Mouse (Mus musculus) midbrain, embryonic 12.5 days (tissue): Measurements from ENCODE around the gene Mrpl46. TPM values are rescaled to one million over a fixed set of nuclear protein-coding genes. Genes with fewer than 3 reads are reported as not detected.
A peak's percentile ranks its signal among the peaks of the same experiment; 100 is the strongest.

Source experiments
- ATAC-seq: fragments of 200-750 bp; cut with Nextera tagmentation; 2 replicates; pipeline ENCODE4 v1.8.0; 2017; ENCODE audit warnings: low read depth, moderate TSS enrichment, moderate library complexity; ENCODE audit not compliant: low FRiP score
- H3K27ac ChIP-seq: fragments of 300-500 bp; sonication (generic); replicated peaks from 2 replicates; pipeline ENCODE4 v1.5.1; 2016; ENCODE audit warnings: mild to moderate bottlenecking
- H3K27me3 ChIP-seq: fragments of 300-500 bp; sonication (generic); 2 replicates; pipeline ENCODE4 v1.6.1; 2016; ENCODE audit warnings: mild to moderate bottlenecking
- H3K36me3 ChIP-seq: fragments of 300-500 bp; sonication (generic); 2 replicates; pipeline ENCODE4 v1.6.1; 2016
- H3K4me1 ChIP-seq: fragments of 300-500 bp; sonication (generic); 2 replicates; pipeline ENCODE4 v1.6.1; 2016
- H3K4me2 ChIP-seq: fragments of 300-500 bp; sonication (generic); replicated peaks from 2 replicates; pipeline ENCODE4 v1.6.1; 2016; ENCODE audit warnings: mild to moderate bottlenecking, moderate library complexity
- H3K4me3 ChIP-seq: fragments of 300-500 bp; sonication (generic); 2 replicates; pipeline ENCODE4 v1.5.1; 2016; ENCODE audit warnings: mild to moderate bottlenecking
- H3K9ac ChIP-seq: fragments of 300-500 bp; sonication (generic); replicated peaks from 2 replicates; pipeline ENCODE4 v1.6.1; 2016; ENCODE audit warnings: mild to moderate bottlenecking, moderate library complexity
- H3K9me3 ChIP-seq: fragments of 300-500 bp; sonication (generic); 2 replicates; pipeline ENCODE4 v1.6.1; 2016; ENCODE audit warnings: mild to moderate bottlenecking
- WGBS: fragments of 180-500 bp; shearing (Covaris S2); methylation state at CpG from one replicate; pipeline ENCODE4 v1.1.7; 2016; 5-methylcytosine and 5-hydroxymethylcytosine counted together
- polyA plus RNA-seq: library from polyadenylated mRNA; unstranded; fragments of >200 nt; fragmentation: Nextera tagmentation; extraction: Ambion mirVana; gene quantifications from 2 replicates; pipeline ENCODE4 v1.2.1, GENCODE M21; 2016

The Mrpl46 gene
- 60.8 and 64.0 TPM in 2 replicates for polyA plus RNA-seq

DNA sequence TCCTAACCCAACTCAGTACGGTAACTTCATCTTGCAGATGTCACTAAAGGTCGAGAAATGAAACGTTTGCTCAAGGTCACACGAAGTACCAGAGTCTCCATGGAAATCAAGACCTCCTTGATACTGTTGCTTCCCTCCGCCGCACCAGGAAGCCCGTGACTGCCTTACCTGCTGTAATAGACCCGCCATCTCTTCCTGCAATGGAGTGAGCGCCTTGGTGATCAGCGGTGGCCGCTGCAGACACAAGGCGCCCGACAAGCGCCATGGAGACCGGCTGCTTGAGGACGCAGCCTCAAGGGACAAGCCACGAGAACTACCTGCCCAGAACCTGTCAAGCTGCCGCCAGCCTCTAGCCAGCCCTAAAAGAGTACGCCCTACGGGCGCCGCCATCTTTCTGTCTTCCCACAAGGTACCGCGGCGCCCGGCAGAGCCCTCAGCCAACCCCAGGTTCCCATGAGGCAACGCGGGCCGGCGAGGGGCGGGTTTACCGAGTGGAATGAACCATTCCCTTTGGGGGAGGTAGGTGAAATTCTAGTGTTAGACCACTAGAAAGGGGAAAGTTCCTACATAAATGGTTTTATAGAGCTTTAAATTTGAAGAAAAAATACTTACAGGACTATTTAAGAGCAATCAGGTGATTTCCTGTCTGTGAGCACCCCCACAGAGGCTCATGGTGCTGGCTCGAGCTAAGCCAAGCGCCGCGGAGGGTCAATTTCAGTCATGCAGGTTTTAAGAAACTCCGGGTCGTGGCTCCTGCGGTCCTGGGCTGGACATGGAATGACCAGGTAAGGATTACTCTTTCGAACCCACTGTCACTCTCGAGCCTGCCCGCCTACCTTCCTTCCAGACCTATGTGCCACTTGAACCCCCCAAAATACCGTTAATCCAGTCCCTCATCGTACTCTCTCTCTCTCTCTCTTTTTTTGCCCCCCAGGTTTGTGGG lies at the start of gene Mrpl46, which contains the start of gene Mrps11:
TSS of gene Mrpl46 (minus strand) at position 893 of the 943 bp plus-strand sequence.
TSS of gene Mrps11 (plus strand) at position 481 of the 943 bp plus-strand sequence.
- H3K27ac ChIP-seq, result no peak within 1 kb of the TSS

DNA sequence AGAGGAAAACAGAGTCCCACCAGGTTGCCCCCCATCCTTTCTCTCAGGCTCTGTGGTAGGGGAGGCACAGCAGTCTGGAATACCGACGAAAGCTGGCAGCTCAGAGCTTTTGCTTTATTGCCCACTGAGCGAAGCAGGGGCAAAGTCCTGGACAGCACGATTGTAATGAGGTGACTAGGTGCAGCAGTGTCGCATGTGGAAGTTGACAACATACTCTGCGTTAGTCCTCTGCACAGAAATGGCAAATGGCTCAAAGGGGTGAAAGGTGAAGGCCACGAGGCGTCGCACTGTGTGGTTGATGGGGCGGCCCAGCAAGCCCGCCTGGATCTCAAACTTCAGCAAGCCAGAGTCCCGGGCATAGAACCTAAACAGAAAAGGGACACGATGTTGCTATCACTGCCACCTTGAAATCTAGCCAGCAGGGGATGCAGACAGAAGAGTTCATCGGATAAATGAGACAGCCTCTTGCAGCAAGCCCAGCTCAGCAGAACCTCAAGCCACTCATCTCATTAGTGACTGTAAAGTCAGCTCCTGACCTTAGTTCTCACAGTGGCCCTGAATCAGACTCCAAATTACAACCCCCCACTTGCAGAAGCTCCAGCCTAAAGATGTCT lies 44.5 kb upstream of the Mrpl46 start:
- no peak for ATAC-seq
- H3K9ac ChIP-seq, result no peak overlapping the region
- H3K36me3 ChIP-seq, result peaks cover 44% of the 10 kb centered on the region
- H3K4me3 ChIP-seq, result no peak overlapping the region
- H3K27ac ChIP-seq, result peak overlapping the region; percentile 60
- no peak overlapping the region for H3K4me2 ChIP-seq
- WGBS, result 88% methylated on average over 14 of the region's 14 CpGs
- no peaks in the 10 kb centered on the region for H3K27me3 ChIP-seq
- peaks cover 10% of the 10 kb centered on the region; the same call in 1 of the 2 replicates for H3K4me1 ChIP-seq
- no peaks in the 10 kb centered on the region for H3K9me3 ChIP-seq

More for the DNA sequence above, at the start of gene Mrpl46, which contains the start of gene Mrps11:
- Histone ChIP-seq H3K27me3 (no peaks in the 10 kb centered on the region), H3K36me3 (peaks cover 33% of the 10 kb centered on the region), H3K9me3 (no peaks in the 10 kb centered on the region), H3K4me3 (peak within 1 kb of the TSS; percentile 94), H3K4me2 (peak within 1 kb of the TSS; percentile 87), H3K9ac (peak within 1 kb of the TSS; percentile 83), H3K4me1 (peaks cover 14% of the 10 kb centered on the region)
- ATAC-seq, result peak; percentile 98
- under 1% methylated on average over 44 of the region's 44 CpGs for WGBS

DNA sequence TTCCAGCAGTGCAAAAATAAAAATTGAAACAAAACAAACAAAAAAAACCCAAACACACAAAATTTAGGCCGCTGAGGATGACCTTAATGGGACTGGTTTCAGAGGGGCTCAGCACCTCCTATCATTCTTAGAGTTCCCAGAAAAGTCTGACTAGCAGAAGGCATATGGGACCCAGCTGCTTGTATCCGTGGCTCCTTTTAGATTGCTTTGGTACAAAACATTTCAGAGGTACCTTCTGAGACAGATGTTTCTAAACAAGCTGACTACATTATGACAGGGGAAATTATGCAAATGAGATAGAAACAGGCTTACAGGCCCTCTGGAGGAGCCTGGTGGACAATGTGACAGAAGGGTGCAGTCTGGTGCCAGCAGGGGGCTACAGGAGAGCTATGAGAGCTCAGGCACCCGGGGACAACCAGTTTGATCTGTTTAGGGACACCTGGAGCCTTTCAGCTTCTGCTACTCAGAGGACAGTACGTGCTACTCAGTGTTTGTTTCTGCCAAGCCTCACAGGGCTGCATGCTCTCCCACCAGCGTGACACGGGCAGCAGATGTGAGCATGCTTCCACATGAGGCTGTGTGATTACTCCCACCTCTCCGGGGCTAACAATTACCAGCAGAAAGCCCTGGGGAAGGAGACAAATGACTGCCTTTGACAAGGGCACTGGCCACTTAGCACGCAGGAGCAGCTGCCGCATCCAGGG lies 43.5 kb upstream of the Mrpl46 start:
- Histone ChIP-seq H3K4me3 (no peak overlapping the region), H3K27ac (peak overlapping the region; percentile 60), H3K9me3 (no peaks in the 10 kb centered on the region), H3K4me1 (peaks cover 10% of the 10 kb centered on the region; the same call in 1 of the 2 replicates), H3K4me2 (no peak overlapping the region), H3K9ac (no peak overlapping the region), H3K36me3 (peaks cover 45% of the 10 kb centered on the region), H3K27me3 (no peaks in the 10 kb centered on the region)
- 63% methylated on average over 9 of the region's 9 CpGs for WGBS
- peak; percentile 89 for ATAC-seq

DNA sequence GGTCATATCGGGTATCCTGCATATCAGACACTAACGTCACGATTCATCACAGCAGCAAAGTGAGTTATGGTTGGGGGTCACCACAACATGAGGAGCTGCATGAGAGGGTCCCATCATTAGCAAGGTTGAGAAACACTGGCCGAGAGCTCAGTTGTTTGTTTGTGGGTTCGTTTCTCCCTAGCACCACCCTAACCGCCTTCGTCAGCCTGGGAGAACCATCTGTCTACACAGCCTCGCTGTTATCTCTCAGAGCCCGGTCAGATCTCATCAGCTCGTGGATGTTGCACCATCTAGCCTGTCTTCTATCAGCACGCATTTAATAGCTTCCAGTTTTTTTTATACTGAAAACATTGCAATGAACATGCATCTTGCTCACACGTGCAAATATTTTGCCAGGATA lies 35.0 kb upstream of the Mrpl46 start:
- Histone ChIP-seq H3K27ac (no peak overlapping the region), H3K36me3 (peaks cover 11% of the 10 kb centered on the region), H3K4me2 (no peak overlapping the region), H3K9me3 (no peaks in the 10 kb centered on the region), H3K4me1 (peaks cover 5% of the 10 kb centered on the region; the same call in 1 of the 2 replicates), H3K27me3 (no peaks in the 10 kb centered on the region), H3K4me3 (no peak overlapping the region), H3K9ac (no peak overlapping the region)
- no peak for ATAC-seq
- WGBS, result 91% methylated on average over 12 of the region's 12 CpGs

DNA sequence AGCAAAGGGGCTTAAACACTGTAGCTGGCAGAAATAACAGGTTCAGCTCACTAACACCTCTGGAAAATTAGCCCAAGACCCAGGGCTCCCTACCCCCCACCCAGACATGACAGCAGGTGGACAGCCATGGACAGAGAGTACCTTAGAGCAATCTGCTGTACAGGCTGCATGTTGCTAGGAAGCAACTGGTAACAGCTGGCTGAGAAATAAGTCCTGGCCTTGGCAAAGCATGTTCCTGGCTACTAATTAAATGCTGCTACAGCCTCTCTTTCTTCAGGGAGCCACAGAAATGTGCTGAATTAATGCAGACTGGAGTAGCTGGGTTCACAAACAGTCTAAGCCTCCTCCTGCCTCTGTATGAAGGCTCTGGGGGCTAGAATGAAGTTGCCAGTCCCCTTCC lies 31.4 kb upstream of the Mrpl46 start:
- H3K27me3 ChIP-seq, result no peaks in the 10 kb centered on the region
- H3K4me2 ChIP-seq, result no peak overlapping the region
- H3K9ac ChIP-seq, result no peak overlapping the region
- no peak for ATAC-seq
- no peaks in the 10 kb centered on the region for H3K36me3 ChIP-seq
- no peaks in the 10 kb centered on the region for H3K9me3 ChIP-seq
- 0 out of 2 replicates have a peak overlapping the region, but pooled peaks have one; percentile 10 for H3K27ac ChIP-seq
- H3K4me3 ChIP-seq, result no peak overlapping the region
- peaks cover 5% of the 10 kb centered on the region; the same call in 1 of the 2 replicates for H3K4me1 ChIP-seq

DNA sequence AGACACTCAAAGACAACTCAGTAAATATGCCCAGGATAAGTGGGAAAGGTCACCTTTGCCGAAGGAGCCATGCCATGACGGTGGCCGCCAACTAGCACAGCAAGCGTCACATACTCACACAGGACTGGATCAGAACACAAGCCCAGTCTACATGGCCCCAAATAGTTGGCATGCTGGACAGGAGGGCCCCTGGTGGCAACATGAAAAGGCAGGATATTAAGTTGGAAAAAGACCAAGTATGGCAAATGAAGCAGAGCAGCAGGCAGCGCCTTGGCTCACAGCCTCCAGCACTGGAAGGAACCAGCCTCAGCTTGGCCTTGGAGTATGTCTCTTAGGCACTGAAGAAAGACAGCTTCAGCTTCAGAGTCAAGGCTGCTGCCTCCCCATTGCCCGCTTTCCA lies 30.5 kb upstream of the Mrpl46 start:
- no peak for ATAC-seq
- Histone ChIP-seq H3K4me3 (no peak overlapping the region), H3K4me2 (no peak overlapping the region), H3K9ac (no peak overlapping the region), H3K9me3 (no peaks in the 10 kb centered on the region), H3K27me3 (no peaks in the 10 kb centered on the region), H3K36me3 (no peaks in the 10 kb centered on the region), H3K27ac (no peak overlapping the region), H3K4me1 (peaks cover 5% of the 10 kb centered on the region; the same call in 1 of the 2 replicates)
- WGBS, result 90% methylated on average over 6 of the region's 6 CpGs

DNA sequence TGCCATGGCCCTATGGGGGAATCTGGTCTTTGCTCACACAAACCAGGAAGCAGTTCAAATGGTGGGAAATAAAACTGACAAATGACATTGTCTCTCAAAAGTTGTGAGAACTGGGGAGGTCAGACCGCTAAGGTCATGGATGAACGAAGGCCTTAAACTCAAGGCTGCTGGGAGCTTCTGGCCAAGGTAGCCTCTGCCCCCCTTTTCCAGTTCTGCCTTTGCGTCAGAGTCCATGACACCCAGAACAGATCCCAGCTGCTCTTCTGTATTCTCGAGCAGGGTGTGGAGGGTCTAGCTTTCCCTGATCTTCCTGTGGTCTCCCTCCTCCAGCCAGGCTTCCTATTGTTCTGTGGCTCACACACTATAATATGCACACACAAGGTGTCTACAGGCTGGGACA lies 23.9 kb upstream of the Mrpl46 start:
- Histone ChIP-seq H3K9ac (no peak overlapping the region), H3K4me2 (no peak overlapping the region), H3K27me3 (no peaks in the 10 kb centered on the region), H3K4me3 (no peak overlapping the region), H3K27ac (no peak overlapping the region), H3K36me3 (no peaks in the 10 kb centered on the region), H3K4me1 (no peaks in the 10 kb centered on the region), H3K9me3 (no peaks in the 10 kb centered on the region)
- 85% methylated on average over 4 of the region's 4 CpGs for WGBS
- no peak for ATAC-seq

DNA sequence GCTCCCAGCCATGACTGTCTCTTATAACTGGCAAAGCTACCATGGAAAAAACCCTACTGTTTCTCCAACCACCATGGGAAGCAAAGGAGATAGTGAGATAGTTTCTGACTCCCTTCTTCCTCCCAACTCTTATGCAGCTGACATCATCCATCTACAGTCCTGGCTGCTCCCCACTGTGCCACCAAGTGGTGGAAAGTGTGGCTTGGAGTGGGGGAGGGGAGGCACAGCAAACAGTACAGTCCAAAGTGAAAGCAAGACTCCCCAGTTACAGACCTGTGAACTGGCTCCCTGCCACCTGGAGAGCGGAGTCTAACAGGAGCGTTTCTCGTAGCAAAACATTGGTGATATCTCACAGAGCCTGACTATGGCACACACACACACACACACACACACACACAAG lies 20.5 kb upstream of the Mrpl46 start:
- no peak for ATAC-seq
- H3K4me3 ChIP-seq, result no peak overlapping the region

DNA sequence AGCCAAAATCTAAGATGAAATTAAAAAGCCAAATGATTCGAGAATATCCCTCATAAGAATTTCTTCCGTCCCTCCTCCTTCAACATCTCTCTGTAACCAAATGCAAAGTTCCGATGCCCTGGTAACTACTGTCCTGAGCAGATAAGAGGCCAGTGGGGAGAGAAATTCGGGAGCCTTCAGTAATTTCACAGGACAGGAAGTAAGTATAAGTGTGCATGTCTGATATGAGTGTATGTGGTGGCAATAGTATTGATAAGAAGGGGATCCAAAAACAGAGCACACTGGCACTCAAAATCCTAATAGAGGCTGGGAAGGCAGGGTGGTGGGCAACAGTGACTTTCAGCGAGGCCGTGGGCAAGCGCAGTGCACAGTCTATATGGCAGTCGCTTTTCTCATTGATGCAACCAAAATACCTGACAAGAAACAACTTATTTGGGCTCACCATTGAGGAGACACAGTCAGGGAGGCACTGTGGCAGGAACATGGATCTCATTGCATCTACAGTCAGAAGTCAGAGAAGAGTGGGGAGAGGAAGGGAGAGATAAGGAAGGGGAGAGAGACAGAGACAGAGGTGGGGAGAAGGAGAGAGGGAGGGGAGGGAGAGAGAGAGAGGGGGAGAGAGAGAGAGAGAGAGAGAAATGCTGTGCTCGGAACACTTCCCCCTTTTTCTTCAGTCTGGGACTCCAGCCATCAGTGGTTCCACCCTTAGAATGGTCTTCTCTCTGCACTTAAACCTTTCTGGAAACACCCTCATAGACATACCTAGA lies 16.6 kb upstream of the Mrpl46 start:
- no peak for ATAC-seq
- H3K36me3 ChIP-seq, result no peaks in the 10 kb centered on the region
- H3K4me1 ChIP-seq, result peaks cover 15% of the 10 kb centered on the region
- H3K4me3 ChIP-seq, result no peak overlapping the region
- peaks cover 40% of the 10 kb centered on the region for H3K27me3 ChIP-seq
- WGBS, result 80% methylated on average over 9 of the region's 9 CpGs
- no peak overlapping the region for H3K27ac ChIP-seq
- H3K4me2 ChIP-seq, result no peak overlapping the region
- no peaks in the 10 kb centered on the region for H3K9me3 ChIP-seq
- H3K9ac ChIP-seq, result no peak overlapping the region

More for the DNA sequence above, 20.5 kb upstream of the Mrpl46 start:
- Histone ChIP-seq H3K4me1 (peaks cover 1% of the 10 kb centered on the region), H3K9ac (no peak overlapping the region), H3K4me2 (no peak overlapping the region), H3K36me3 (no peaks in the 10 kb centered on the region), H3K27me3 (peaks cover 29% of the 10 kb centered on the region), H3K9me3 (no peaks in the 10 kb centered on the region), H3K27ac (no peak overlapping the region)
- 90% methylated on average over 3 of the region's 3 CpGs for WGBS

DNA sequence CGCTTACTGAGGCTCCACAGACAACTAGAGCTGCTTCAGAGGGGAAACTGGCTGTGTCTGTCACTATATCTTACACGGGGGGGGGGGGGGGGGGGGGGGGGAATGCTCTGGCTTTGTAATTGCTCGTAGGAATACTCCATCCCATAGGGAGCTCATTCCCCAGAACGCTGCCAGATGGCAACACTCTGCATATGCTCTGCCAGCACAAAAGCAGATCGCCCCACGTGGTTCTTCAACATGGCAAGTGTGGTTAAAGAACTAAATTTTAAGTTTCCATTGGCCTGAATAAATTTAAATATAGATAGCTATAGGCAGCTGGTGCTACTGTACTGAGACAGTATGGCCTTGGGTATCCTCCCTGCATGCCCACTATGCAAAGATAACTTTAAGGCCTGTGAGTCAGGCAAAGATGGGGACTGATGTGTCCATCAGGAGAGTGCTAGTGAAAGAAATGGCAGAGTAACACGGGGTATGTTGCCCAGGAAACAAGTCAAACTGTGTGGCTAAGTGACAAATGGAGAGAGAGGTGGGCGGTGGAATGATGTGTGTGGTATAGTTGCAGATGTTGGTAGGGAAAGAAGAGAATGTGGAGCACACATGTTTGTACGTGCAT lies 14.6 kb upstream of the Mrpl46 start:
- peaks cover 2% of the 10 kb centered on the region for H3K36me3 ChIP-seq
- H3K27me3 ChIP-seq, result peaks cover 40% of the 10 kb centered on the region
- 50% methylated on average over 7 of the region's 9 CpGs for WGBS
- no peak overlapping the region for H3K4me2 ChIP-seq
- H3K9me3 ChIP-seq, result no peaks in the 10 kb centered on the region
- 0 out of 2 replicates have a peak overlapping the region, but pooled peaks have one; percentile 10 for H3K27ac ChIP-seq
- peak; percentile 68 for ATAC-seq
- peaks cover 15% of the 10 kb centered on the region for H3K4me1 ChIP-seq
- H3K9ac ChIP-seq, result no peak overlapping the region
- H3K4me3 ChIP-seq, result no peak overlapping the region

DNA sequence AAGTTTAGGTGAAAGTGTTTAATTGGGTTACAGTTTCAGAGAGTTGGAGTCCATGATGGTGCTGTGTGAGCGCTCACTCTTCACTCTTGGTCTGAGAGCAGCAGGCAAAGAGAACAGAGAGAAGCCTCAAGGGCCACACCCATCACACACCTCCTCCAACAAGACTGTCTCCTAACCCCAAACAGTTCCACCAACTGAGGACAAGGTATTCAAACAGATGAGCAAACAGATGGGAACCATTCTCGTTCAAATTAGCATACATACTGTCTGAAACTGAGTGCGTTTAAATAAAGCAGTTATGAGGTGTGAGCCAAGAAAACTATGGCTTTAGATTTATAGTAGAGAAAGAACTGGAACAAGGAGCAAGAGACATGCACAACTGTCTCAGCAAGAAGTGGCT lies 13.3 kb upstream of the Mrpl46 start:
- H3K9ac ChIP-seq, result no peak overlapping the region
- no peak for ATAC-seq
- no peak overlapping the region for H3K4me3 ChIP-seq
- H3K9me3 ChIP-seq, result no peaks in the 10 kb centered on the region
- H3K4me2 ChIP-seq, result no peak overlapping the region
- 92% methylated on average over 3 of the region's 3 CpGs for WGBS
- no peak overlapping the region for H3K27ac ChIP-seq
- H3K4me1 ChIP-seq, result peaks cover 18% of the 10 kb centered on the region
- peaks cover 15% of the 10 kb centered on the region for H3K36me3 ChIP-seq
- peaks cover 35% of the 10 kb centered on the region for H3K27me3 ChIP-seq
